Mouse (Mus musculus) layer of hippocampus, postnatal 36 days (tissue): ENCODE measurements at regions not wholly inside any gene's neighbourhood (a gene's known extent, or its start where the extent isn't known, plus 50 kb on each side); places are given as distances from the start of the nearest gene placed in this dataset.

Experiments used
- DNase-seq, 2 experiments: peaks; one replicate each; pipeline ENCODE4 v3.0.0; 2022

DNA sequence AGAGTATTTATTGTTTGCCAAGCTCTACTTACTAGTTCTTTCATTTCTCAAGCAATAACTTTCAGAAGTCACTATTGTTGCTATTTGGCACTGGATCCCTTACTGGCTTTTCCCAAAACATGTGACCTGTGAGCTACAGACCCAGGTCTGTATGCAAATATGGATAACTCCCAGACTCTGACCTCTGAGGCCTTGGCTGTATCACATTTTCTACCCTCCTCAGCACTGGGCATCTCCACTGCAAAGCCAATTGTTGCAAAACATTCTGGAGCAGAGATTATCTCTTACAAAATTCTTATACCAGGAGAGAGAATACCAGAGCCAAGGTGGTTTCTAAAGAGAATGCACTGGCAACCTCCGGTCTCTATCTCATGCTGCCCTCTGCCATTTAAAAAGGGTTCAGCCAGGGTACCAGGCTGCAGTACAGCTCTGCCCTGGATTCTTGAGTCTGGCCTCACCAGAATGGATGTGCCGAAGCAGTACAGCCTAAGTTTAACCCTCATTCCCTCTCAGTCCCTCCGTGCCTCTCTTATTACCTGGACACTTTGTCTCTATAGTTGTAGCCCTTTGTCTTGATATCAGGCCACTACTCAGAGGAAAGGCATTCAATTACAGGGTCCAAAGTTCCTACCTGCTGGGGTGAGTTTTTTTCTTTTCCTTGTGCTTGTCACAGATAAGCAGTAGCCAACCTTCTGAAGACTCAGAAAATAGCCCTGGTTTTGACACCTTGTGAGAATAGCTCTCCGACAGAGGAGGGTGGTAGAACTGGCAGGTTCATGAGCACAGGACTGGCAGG is 101.2 kb upstream of the Vwc2 start:
- DNase-seq = no peak

DNA sequence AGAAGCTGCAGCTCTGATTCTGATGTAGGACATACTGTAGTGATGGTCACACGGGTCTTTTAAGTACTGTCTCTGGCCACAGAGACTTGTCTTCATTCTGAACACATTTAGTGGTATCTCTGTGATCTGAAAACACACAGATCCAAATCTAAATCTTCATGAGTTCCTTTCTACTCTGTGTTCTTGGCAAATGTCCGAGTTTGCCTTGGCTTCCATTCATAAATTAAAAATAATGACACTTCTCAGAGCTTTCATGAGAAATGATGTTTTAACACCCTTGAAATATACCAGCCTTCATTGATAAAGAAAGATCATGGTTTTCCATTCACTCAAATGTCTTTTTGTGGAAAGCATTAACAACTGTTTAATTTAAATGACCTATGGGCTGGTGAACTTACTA is 100.4 kb upstream of the Vwc2 start:
- DNase-seq = no peak

DNA sequence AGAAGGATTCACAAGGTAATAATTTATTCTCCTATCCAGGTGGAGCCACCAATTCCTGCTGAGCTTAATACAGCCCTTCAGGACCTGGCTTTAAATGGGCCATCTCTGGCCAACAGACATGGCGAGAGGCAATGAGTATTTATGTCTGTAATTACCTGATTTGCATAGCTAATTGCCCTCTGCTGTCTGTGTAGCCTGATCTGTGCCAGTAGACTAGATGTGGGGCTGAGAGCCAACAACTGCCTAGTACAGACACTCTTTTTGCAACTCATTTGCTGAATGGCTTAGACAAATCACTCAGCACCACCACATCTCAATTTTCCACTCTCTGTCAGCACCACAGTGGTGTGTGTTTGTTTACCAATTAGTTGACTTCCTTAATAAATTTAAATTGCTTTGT is 99.9 kb upstream of the Vwc2 start:
- DNase-seq = peak; percentile 16 to 29

DNA sequence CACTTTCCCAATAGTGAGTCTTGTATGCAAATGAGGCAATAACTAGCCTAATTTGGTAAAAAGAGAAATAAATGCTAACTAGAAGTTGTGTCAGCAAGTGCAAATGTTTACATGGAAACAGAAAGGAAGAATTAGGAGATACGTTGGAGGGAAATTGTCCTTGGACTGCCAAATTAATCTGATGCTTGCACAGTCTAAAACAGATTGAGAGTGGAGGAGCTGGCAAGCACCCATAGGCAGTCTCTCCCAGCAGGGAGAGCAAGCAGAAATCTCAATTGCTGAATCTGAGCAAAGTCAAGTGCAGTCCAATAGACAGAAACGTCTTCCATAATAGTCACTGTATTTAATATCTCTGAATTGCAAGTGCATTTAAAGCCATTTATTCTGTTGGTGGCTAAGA is 99.5 kb upstream of the Vwc2 start:
- peak; percentile 33 to 40 for DNase-seq

DNA sequence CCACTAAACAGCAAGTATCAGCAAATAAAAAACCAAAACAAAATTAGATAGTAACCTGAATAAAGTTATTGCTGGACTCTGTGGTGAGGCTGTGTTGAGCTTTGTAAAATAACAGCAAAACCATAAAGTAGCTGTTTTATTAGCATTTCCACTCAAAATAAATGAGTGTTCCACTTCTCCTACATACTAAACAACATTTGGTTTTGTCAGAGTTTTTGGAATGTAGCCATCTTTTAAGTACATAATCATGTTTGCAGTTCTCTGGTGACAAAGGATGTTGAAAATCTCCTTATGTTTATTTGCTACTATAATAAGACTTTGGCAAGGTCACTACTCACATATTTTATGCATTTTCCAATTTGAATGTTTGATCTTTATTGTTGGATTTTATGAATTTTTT is 85.2 kb upstream of the Vwc2 start:
- no peak for DNase-seq
